Mouse (Mus musculus) small intestine, adult 2 months (tissue): Measurements from ENCODE around the gene Slc6a20b.

Experiments
- CTCF ChIP-seq: fragments of 200-500 bp; IDR thresholded peaks from 2 replicates; pipeline ENCODE4 v1.5.1; 2012; ENCODE audit warnings: low read depth, mild to moderate bottlenecking, control low read depth, inconsistent platforms, low read length, moderate library complexity, mixed read lengths; ENCODE audit not compliant: insufficient replicate concordance, insufficient read length; ENCODE audit errors: extremely low read depth
- POLR2A ChIP-seq: fragments of 200-500 bp; IDR thresholded peaks from 2 replicates; pipeline ENCODE4 v1.6.1; 2012; ENCODE audit warnings: low read depth, mild to moderate bottlenecking, control low read depth, inconsistent platforms, low read length, moderate library complexity

- TF ChIP-seq CTCF: no peak
- TF ChIP-seq POLR2A: no peak
Measured at GRCm38 (mm10) chr9:123640106-123640505, 7.7 kb upstream of the Slc6a20b start.
